17 mouse cellular contexts compared by ENCODE assay signal in the genomic region with DNA sequence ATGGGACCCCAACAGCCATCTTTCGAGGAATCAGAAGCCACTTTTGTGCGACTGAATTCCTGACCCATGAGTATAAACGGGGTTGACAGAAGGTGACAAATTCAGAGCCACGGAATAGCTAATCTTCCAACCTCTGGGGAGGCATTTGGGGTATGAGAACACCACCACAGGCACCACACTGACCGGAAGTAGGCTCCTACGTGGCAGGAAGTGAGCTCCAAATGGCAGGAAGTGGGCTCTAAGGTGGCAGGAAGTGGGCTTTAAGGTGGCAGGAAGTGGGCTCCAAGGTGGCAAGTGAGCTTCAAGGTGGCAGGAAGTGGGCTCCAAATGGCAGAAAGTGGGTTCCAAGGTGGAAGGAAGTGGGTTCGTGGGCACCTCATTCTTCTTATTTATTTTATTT.
DNase-seq lines count a peak whose midpoint lies in the region; ATAC-seq lines count a peak whose summit lies in the region.
"Had no signal": no experiment of that assay in that cellular context is flagged by ENCODE, and none has a peak within 500 bp of the region (broad histone marks: within the 10 kb centered on the region; RNA-seq: fewer than 3 reads in every experiment).

No protein-coding gene starts in this region.

- H3K9me3 ChIP-seq in heart, embryonic 10.5 days: no peaks in the 10 kb centered on the region
- H3K9me3 ChIP-seq: forebrain, embryonic 15.5 days; G1E; limb, embryonic 15.5 days; midbrain, embryonic 15.5 days had no signal

- no peaks in the 10 kb centered on the region for H3K36me3 ChIP-seq in heart, embryonic 10.5 days
- H3K36me3 ChIP-seq: forebrain, embryonic 15.5 days; G1E; limb, embryonic 15.5 days; midbrain, embryonic 15.5 days; neural tube, embryonic 13.5 days had no signal

- H3K27ac ChIP-seq in heart, embryonic 10.5 days: peak overlapping the region; percentile 22; the same call in 1 of the 2 replicates
- H3K27ac ChIP-seq: forebrain, embryonic 15.5 days; kidney, postnatal 0 days; midbrain, embryonic 15.5 days had no signal

- DNase-seq in heart, embryonic 10.5 days (ENCODE audit: low spot score): no peak
- no peak for DNase-seq in heart, adult 9 months (ENCODE audit: low spot score in 2 of 2)
- peak; percentile 66 to 78 for DNase-seq in CD8-positive naive resting alpha-beta T cell, adult 2 months (ENCODE audit: low read depth in 2 of 2, low spot score in 2 of 2)
- DNase-seq in thymus, postnatal 10 days (ENCODE audit: low spot score in 2 of 2): peak; percentile 67 to 68
- DNase-seq in right cerebral cortex, postnatal 36 days (ENCODE audit: low spot score in 2 of 2): no peak
- DNase-seq in left cerebral cortex, postnatal 10 days (ENCODE audit: extremely low spot score in 1 of 2, low spot score in 2 of 2): no peak
- no peak for DNase-seq in lung, postnatal 36 days
- DNase-seq: adrenal gland, postnatal 25 days; gastrocnemius, postnatal 10 days; lung, adult 2 months had no signal

- H3K27me3 ChIP-seq in heart, embryonic 10.5 days (ENCODE audit: insufficient read depth, poor library complexity, severe bottlenecking): peaks cover 14% of the 10 kb centered on the region; the same call in 1 of the 2 replicates
- H3K27me3 ChIP-seq: forebrain, embryonic 15.5 days; midbrain, embryonic 15.5 days; neural tube, embryonic 13.5 days had no signal

- WGBS in heart, embryonic 10.5 days: 84% methylated on average over 7 of the region's 7 CpGs

- intact Hi-C loops in left cerebral cortex, postnatal 10 days (cut with DNase I): loop anchor here (5.0 kb wide), 1 partner anchor 179 kb away; a partner anchor contains a TSS

- peaks cover 38% of the 10 kb centered on the region for H3K4me1 ChIP-seq in heart, embryonic 10.5 days

- ATAC-seq in monocyte, adult 5-6 weeks (replicated peaks; ENCODE audit: insufficient number of reproducible peaks, low FRiP score, low TSS enrichment, poor library complexity, severe bottlenecking): 0 out of 2 replicates have a peak, but pooled peaks have one; percentile 34
- ATAC-seq: forebrain, embryonic 15.5 days; midbrain, embryonic 15.5 days had no signal

- H3K4me3 ChIP-seq in heart, embryonic 10.5 days: no peak overlapping the region
- H3K4me3 ChIP-seq: forebrain, embryonic 15.5 days; limb, embryonic 15.5 days; midbrain, embryonic 15.5 days; neural tube, embryonic 13.5 days had no signal

Comparison
In these comparisons a context has a peak if more than half of its experiments do, and no peak if none do; other contexts are left out.
1. DNase-seq: peak in CD8-positive naive resting alpha-beta T cell, adult 2 months (2 of 2) and thymus, postnatal 10 days (2 of 2); none in heart, embryonic 10.5 days (single experiment), heart, adult 9 months (0 of 2), right cerebral cortex, postnatal 36 days (0 of 2), left cerebral cortex, postnatal 10 days (0 of 2) and lung, postnatal 36 days (single experiment).